Mouse (Mus musculus): Measurements from ENCODE around the gene Rnf150. TPM values are rescaled to one million over a fixed set of nuclear protein-coding genes. Genes with fewer than 3 reads are reported as not detected.
A peak's percentile ranks its signal among the peaks of the same experiment; 100 is the strongest.

Gene Rnf150
- total RNA-seq, 2 experiments from 2014 or later = 39.0 to 46.5 TPM

GRCm38 (mm10) chr8:82936866-82937265 lies 73.7 kb downstream of the Rnf150 start:
- DNase-seq (ENCODE audit: extremely low spot score in 1 of 2, low spot score in 1 of 2) = no peak

- no peak for DNase-seq (ENCODE audit: extremely low spot score in 1 of 2, low spot score in 1 of 2)
Measured at GRCm38 (mm10) chr8:82939912-82940311, 76.8 kb downstream of the Rnf150 start.

GRCm38 (mm10) chr8:82943223-82944006 lies 80.3 kb downstream of the Rnf150 start:
- DNase-seq (ENCODE audit: extremely low spot score in 1 of 2, low spot score in 1 of 2) = no peak

GRCm38 (mm10) chr8:82945867-82946266 lies 82.7 kb downstream of the Rnf150 start:
- DNase-seq (ENCODE audit: extremely low spot score in 1 of 2, low spot score in 1 of 2) = no peak

DNA sequence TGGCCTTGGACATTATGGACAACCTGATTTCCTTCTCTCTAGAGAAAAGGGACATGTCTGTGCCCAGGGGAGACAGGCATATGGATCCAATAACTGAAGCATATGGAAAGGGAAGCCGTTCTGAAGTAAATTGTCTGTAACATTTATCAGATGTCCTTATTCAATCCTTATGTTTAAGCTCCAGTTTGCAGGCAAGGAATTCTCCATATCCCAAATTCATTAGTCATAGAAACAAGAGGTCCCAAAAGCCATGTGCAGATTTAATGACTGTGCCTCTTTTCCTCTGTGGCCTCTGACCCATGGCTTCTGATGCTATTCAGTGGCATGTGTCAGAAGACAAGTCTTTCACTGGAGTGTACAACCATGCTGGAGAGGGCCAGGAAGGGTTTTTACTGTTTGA lies 83.5 kb downstream of the Rnf150 start:
- no peak for DNase-seq (ENCODE audit: extremely low spot score in 1 of 2, low spot score in 1 of 2)

DNA sequence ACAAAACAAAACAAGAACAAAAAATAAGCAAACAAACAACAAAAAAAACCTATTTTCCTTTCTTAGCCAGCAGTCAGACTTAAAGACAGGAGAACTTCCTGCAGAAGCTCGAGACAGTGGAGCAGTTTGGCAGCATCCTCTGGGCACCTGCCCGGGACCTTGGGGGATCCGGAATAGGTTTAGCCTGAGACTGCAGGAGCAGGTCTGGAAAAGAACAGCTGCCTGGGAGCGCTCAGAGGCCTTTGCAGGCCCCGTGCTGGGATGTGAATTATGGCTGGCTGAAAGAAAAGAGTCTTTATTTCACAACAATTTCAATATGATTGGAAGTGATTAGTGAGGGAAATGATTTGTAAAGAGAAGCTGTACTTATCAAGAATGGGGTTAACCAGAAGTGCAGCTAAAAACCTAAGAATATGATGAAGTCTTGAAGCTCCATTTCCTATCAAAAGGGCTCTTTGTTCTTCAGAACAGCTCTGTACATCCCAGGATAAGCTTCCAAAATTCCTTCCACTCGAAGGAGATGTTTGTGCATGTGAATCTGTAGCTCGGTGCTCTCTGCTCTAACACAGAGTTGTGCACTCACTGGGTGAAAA lies 92.1 kb downstream of the Rnf150 start:
- DNase-seq (ENCODE audit: extremely low spot score in 1 of 2, low spot score in 1 of 2) = no peak

GRCm38 (mm10) chr8:82959491-82959890 lies 96.3 kb downstream of the Rnf150 start:
- DNase-seq (ENCODE audit: extremely low spot score in 1 of 2, low spot score in 1 of 2) = no peak

DNA sequence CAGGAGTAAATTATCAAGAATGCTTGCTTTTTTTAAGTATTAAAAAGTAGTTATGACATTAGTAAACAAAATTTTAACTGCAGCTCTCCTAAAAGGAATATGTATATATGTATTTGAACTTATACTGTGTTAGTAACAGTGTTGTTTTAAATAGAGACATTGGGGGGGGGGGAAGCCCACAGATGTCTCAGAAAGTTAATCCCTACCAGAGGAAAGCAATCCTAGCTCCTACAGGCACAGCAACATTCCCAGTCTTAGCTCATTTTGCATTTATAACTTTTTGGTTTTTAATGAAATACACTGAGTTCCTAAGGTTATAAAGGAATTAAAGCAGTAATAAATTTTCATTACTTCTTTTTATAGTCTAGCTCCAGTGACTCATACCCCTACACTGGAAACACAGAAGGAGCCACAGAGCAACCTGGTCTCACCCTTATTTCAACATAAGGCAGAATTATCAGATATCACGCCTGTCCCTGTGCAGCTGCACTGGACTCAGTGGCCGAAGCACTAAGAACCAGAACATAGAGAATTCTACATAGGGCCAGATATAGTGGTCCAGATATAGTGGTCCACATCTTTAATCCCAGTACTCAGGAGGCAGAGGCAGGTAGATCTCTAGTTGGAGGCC lies 96.9 kb downstream of the Rnf150 start:
- DNase-seq (ENCODE audit: extremely low spot score in 1 of 2, low spot score in 1 of 2) = no peak

GRCm38 (mm10) chr8:82964537-82964936 lies 101.4 kb downstream of the Rnf150 start:
- no peak for DNase-seq (ENCODE audit: extremely low spot score in 1 of 2, low spot score in 1 of 2)

GRCm38 (mm10) chr8:82967879-82968678 lies 104.9 kb downstream of the Rnf150 start:
- peak in 1 of 2 experiments; percentile 21 for DNase-seq (ENCODE audit: extremely low spot score in 1 of 2, low spot score in 1 of 2)

DNA sequence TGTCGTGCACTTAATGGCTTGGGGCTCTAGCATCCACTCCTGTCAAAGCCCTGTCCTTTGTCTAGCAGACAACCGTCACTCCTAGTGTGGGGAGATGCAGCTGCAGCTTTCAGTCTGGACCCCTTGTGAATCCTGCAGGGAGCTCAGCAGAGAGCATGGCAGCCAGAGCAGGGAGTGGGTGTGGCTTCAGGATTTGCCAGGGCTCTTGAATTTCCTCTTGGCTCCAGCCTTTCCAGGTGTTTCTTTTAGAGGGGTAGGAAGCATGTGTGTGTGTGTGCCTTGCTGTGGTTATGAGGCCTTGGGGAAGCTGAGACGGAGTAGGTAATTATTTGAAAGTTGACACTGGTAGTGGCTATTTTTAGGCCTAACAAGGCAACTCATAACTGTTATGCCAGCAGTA lies 106.8 kb downstream of the Rnf150 start:
- DNase-seq (ENCODE audit: extremely low spot score in 1 of 2, low spot score in 1 of 2) = no peak

DNA sequence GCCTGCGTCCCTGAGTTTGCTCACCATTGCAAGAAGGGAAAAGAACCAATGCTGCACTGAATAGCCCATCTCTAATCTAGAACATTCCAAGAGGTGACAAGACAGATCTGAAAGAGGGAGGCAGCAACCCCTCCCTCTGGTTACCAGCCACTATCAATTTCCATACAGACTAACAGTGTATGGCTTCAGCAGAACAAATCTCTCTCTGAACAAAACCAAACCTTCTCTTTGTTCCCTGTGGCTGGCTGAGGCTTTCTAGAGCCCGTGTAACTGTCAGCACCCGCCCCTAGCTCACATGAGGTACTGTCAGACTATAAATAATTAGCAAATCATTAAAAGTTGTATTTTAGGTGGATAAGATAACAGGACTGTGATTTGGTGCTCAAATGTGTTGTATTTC lies 109.7 kb downstream of the Rnf150 start:
- no peak for DNase-seq (ENCODE audit: extremely low spot score in 1 of 2, low spot score in 1 of 2)

DNA sequence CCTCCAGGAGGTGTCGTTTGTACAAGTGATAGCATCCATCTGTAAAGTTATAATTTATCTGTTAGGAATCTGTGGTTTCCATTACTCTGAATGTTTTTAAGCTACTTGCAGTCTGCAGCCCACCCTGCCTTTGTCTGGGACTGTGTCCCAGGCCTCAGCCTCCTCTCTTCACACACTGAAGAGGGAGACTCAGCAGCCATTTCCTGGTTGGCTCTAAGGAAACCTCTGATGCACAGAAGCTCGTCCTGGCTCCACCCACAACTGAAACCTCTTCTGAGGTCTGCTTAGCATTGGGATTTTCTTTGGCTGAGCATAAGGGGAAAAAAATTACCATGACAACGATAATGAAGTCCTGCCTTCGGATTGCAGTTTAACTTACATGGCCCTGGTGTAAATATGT lies 110.2 kb downstream of the Rnf150 start:
- no peak for DNase-seq (ENCODE audit: extremely low spot score in 1 of 2, low spot score in 1 of 2)

- no peak for DNase-seq (ENCODE audit: extremely low spot score in 1 of 2, low spot score in 1 of 2)
Measured at GRCm38 (mm10) chr8:82981244-82981855, 118.2 kb downstream of the Rnf150 start.

DNA sequence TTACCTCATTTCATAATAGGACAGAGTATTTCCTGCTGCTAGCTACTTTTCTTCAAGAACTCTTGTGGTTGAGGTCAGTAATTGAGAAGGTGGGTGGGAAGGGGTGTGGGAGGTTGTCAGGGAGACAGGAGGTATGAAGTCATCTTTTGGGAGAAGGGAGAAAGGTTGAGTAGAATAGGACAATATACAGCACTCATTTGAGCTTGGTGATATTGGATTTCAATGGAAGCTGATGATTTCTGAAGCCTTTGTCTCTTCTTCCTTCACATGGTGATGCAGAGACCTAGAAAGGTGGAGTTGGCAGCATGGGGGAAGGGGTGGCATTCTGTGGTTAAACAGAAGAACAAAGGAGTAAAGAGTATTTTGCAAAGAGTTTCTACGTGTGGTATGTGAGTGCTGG lies 119.7 kb downstream of the Rnf150 start:
- DNase-seq (ENCODE audit: extremely low spot score in 1 of 2, low spot score in 1 of 2) = no peak

GRCm38 (mm10) chr8:82983301-82983700 lies 120.1 kb downstream of the Rnf150 start:
- no peak for DNase-seq (ENCODE audit: extremely low spot score in 1 of 2, low spot score in 1 of 2)

GRCm38 (mm10) chr8:82992093-82992492 lies 128.9 kb downstream of the Rnf150 start:
- DNase-seq (ENCODE audit: extremely low spot score in 1 of 2, low spot score in 1 of 2) = no peak

- DNase-seq (ENCODE audit: extremely low spot score in 1 of 2, low spot score in 1 of 2) = no peak
Measured at GRCm38 (mm10) chr8:82995727-82996438, 132.7 kb downstream of the Rnf150 start.

DNA sequence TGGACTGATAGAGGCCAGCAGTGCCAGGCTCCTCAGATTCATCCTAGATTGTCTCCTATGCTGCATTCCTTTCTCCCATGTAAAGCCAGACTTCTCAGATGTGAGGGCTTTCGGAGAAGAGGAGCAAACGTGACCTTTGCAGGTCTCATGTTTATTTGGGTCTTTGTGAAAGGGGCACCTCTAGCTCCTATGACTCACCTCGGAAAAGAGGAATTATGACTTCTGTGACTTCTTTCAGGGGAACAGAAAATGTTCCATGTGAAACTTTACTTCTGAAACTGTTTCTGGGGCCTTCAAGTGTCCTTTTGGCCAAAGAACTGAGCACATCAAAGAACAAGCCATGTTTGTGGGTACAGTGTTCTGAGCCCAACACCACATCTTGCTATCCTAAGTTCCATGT lies 133.7 kb downstream of the Rnf150 start:
- no peak for DNase-seq (ENCODE audit: extremely low spot score in 1 of 2, low spot score in 1 of 2)

DNA sequence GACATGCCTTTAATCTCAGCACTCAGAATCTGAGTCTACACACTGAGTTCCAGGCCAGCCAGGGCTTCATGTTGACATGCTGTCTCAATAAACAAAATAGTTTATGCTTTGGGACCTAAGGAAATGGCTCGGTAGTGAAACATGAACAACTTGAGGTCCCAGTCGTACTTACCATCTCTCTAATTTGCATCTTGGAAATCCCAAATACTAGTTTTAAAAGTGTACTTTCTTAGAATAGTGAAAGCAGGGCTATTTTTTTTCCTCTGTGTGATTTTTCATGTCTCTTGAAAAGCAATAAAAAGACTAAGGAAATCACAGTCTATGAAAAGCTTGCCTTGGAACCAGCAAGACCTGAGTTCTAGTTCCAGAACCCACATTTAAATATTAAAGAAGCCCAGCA lies 135.6 kb downstream of the Rnf150 start:
- no peak for DNase-seq (ENCODE audit: extremely low spot score in 1 of 2, low spot score in 1 of 2)

All from layer of hippocampus, postnatal 25 days (tissue).